Mouse (Mus musculus): ENCODE results near the gene Phka1.
"Not testable (repeated sequence)": the region's sequence is repeated elsewhere in the genome, so short reads cannot be mapped to it uniquely, and the experiment has no call there.

The Phka1 gene

GRCm38 (mm10) chrX:102643823-102644572, at the start of gene Phka1:
Gene Phka1, minus strand, starts transcription at chrX:102644246.
- peak; percentile 27 for DNase-seq (ENCODE audit: low read depth, low spot score)

GRCm38 (mm10) chrX:102689252-102689651, 45.2 kb upstream of the Phka1 start:
- DNase-seq (ENCODE audit: low read depth, low spot score): not testable (repeated sequence)

- DNase-seq (ENCODE audit: low read depth, low spot score): not testable (repeated sequence)
Measured at GRCm38 (mm10) chrX:102686872-102687271, 42.8 kb upstream of the Phka1 start, which contains the start of gene Gm3880. Gene Gm3880, minus strand, starts transcription at chrX:102686972.

- DNase-seq (ENCODE audit: low read depth, low spot score): not testable (repeated sequence)
Measured at GRCm38 (mm10) chrX:102684706-102685105, 40.7 kb upstream of the Phka1 start.

- DNase-seq (ENCODE audit: low read depth, low spot score): no peak
Measured at GRCm38 (mm10) chrX:102666641-102667040, 22.6 kb upstream of the Phka1 start.

GRCm38 (mm10) chrX:102660712-102661111, 16.7 kb upstream of the Phka1 start:
- no peak for DNase-seq (ENCODE audit: low read depth, low spot score)

GRCm38 (mm10) chrX:102645691-102646090, 1.6 kb upstream of the Phka1 start:
- no peak for DNase-seq (ENCODE audit: low read depth, low spot score)

GRCm38 (mm10) chrX:102645146-102645545, 1.1 kb upstream of the Phka1 start:
- no peak for DNase-seq (ENCODE audit: low read depth, low spot score)

GRCm38 (mm10) chrX:102644573-102644951, 516 bp upstream of the Phka1 start:
- no peak for DNase-seq (ENCODE audit: low read depth, low spot score)

- DNase-seq (ENCODE audit: low read depth, low spot score): no peak
Measured at GRCm38 (mm10) chrX:102601269-102601668, 42.8 kb downstream of the Phka1 start.

GRCm38 (mm10) chrX:102588560-102588959, 55.5 kb downstream of the Phka1 start:
- no peak for DNase-seq (ENCODE audit: low read depth, low spot score)

- no peak for DNase-seq (ENCODE audit: low read depth, low spot score)
Measured at GRCm38 (mm10) chrX:102571186-102571585, 72.9 kb downstream of the Phka1 start.

- DNase-seq (ENCODE audit: low read depth, low spot score): no peak
Measured at GRCm38 (mm10) chrX:102556906-102557305, 87.1 kb downstream of the Phka1 start.

- no peak for DNase-seq (ENCODE audit: low read depth, low spot score)
Measured at GRCm38 (mm10) chrX:102509205-102509604, 134.8 kb downstream of the Phka1 start.

GRCm38 (mm10) chrX:102504644-102505481, 139.2 kb downstream of the Phka1 start, which contains the start of gene Hdac8:
Gene Hdac8, minus strand, starts transcription at chrX:102505359.
- peak; percentile 29 for DNase-seq (ENCODE audit: low read depth, low spot score)

GRCm38 (mm10) chrX:102504179-102504578, 139.9 kb downstream of the Phka1 start:
- no peak for DNase-seq (ENCODE audit: low read depth, low spot score)

GRCm38 (mm10) chrX:102493992-102494730, 149.9 kb downstream of the Phka1 start:
- DNase-seq (ENCODE audit: low read depth, low spot score): no peak

- DNase-seq (ENCODE audit: low read depth, low spot score): no peak
Measured at GRCm38 (mm10) chrX:102485575-102485974, 158.5 kb downstream of the Phka1 start.

GRCm38 (mm10) chrX:102479665-102480064, 164.4 kb downstream of the Phka1 start:
- no peak for DNase-seq (ENCODE audit: low read depth, low spot score)

- peak; percentile 32 for DNase-seq (ENCODE audit: low read depth, low spot score)
Measured at GRCm38 (mm10) chrX:102478965-102479364, 165.1 kb downstream of the Phka1 start.

GRCm38 (mm10) chrX:102478481-102478880, 165.6 kb downstream of the Phka1 start:
- no peak for DNase-seq (ENCODE audit: low read depth, low spot score)

- peak; percentile 40 for DNase-seq (ENCODE audit: low read depth, low spot score)
Measured at GRCm38 (mm10) chrX:102476784-102477183, 167.3 kb downstream of the Phka1 start.
